Mouse (Mus musculus) forebrain, embryonic 13.5 days (tissue): ENCODE measurements around the gene Rit1. TPM values are rescaled to one million over a fixed set of nuclear protein-coding genes. Genes with fewer than 3 reads are reported as not detected.

Experiments
- ATAC-seq: fragments of 200-750 bp; cut with Nextera tagmentation; 2 replicates; pipeline ENCODE4 v1.8.0; 2017
- H3K27ac ChIP-seq: fragments of 300-500 bp; sonication (generic); 2 replicates; pipeline ENCODE4 v1.5.1; 2015; ENCODE audit warnings: inconsistent platforms, mild to moderate bottlenecking, moderate library complexity
- H3K27me3 ChIP-seq: fragments of 300-500 bp; sonication (generic); 2 replicates; pipeline ENCODE4 v1.6.1; 2015; ENCODE audit warnings: mild to moderate bottlenecking, inconsistent platforms
- H3K36me3 ChIP-seq: fragments of 300-500 bp; sonication (generic); 2 replicates; pipeline ENCODE4 v1.6.1; 2015; ENCODE audit warnings: mild to moderate bottlenecking, inconsistent platforms; ENCODE audit not compliant: poor library complexity, severe bottlenecking
- H3K4me1 ChIP-seq: fragments of 300-500 bp; sonication (generic); 2 replicates; pipeline ENCODE4 v1.6.1; 2015; ENCODE audit warnings: inconsistent platforms
- H3K4me2 ChIP-seq: fragments of 300-500 bp; sonication (generic); 2 replicates; pipeline ENCODE4 v1.6.1; 2015; ENCODE audit warnings: inconsistent platforms, mild to moderate bottlenecking, moderate library complexity
- H3K4me3 ChIP-seq: fragments of 300-500 bp; sonication (generic); 2 replicates; pipeline ENCODE4 v1.5.1; 2015; ENCODE audit warnings: mild to moderate bottlenecking, inconsistent platforms
- H3K9ac ChIP-seq: fragments of 300-500 bp; sonication (generic); 2 replicates; pipeline ENCODE4 v1.6.1; 2015; ENCODE audit warnings: mild to moderate bottlenecking, inconsistent platforms
- H3K9me3 ChIP-seq: fragments of 300-500 bp; sonication (generic); replicated peaks from 2 replicates; pipeline ENCODE4 v1.6.1; 2016; ENCODE audit warnings: inconsistent platforms
- WGBS: fragments of 180-500 bp; shearing (Covaris S2); methylation state at CpG from one replicate; pipeline ENCODE4 v1.1.7; 2015; 5-methylcytosine and 5-hydroxymethylcytosine counted together
- polyA plus RNA-seq: library from polyadenylated mRNA; unstranded; fragments of >200 nt; fragmentation: Nextera tagmentation; extraction: Ambion mirVana; gene quantifications from 2 replicates; pipeline ENCODE4 v1.2.1, GENCODE M21; 2015

The Rit1 gene
- polyA plus RNA-seq = 49.5 and 52.6 TPM in 2 replicates

DNA sequence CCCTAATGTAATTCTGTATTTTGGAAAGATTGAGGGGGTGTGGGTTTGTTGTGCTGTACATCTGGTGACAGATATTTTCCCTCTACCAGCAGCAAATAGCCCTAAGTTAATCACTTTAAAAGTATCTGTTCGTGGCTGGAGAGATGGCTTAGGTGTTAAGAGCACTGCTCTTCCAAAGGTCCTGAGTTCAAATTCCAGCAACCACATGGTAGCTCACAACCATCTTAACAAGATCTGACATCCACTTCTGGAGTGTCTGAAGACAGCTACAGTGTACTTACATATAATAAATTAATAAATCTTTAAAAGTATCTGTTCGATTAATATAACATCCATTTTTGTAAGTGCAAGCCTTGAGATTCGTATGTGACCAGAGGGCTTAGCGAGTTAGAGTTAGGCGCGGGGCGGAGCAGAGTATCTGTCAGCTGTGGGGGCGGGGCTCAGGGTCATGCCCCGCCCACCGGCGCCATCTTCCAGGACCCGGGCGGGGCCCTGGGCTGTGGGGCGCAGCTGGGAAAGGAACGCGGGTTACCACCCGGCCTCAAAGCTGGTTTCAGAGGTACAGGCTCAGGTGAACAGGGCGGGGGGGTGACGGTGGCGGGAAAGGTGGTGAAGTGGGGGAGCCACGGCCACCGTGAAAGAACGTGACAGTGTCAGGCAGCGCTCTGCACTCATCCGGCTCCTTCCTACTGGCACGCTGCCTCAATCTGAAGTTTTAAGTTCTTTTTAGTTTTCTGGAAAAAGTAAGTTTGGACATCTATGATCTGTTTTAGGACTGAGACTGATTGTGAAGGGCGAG, at the start of gene Rit1:
TSS of gene Rit1 (plus strand) at position 440 of the 799 bp plus-strand sequence.
- H3K4me3 ChIP-seq = peak within 1 kb of the TSS; percentile 70
- peak within 1 kb of the TSS; percentile 92 for H3K4me2 ChIP-seq
- H3K36me3 ChIP-seq = peaks cover 55% of the 10 kb centered on the region
- H3K9ac ChIP-seq = peak within 1 kb of the TSS; percentile 76
- peaks cover 21% of the 10 kb centered on the region for H3K4me1 ChIP-seq
- H3K27ac ChIP-seq = peak within 1 kb of the TSS; percentile 57; the same call in 1 of the 2 replicates
- H3K27me3 ChIP-seq = no peaks in the 10 kb centered on the region
- 3% methylated on average over 27 of the region's 27 CpGs for WGBS
- no peaks in the 10 kb centered on the region for H3K9me3 ChIP-seq
- peak; percentile 95 for ATAC-seq

DNA sequence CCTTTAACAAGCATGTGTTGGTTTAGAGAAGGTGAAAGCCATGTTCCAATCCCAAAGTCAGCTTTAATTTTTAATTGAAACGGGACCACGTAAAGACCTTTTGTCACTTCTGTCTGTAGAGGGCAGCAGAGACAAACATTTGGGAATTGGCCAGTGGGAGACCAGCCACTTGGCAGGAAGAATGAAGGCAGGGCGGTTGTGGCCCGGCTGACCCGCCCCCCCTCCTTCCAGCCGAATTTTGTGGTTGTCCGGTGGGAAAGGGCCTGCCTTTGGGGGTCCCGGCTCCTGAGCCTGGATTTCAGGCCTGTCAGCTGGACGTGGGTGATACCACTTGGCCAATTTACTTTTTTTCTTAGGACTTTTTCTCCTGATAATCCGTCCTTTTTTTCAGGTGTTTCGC, 39.2 kb upstream of the Rit1 start:
- no peaks in the 10 kb centered on the region for H3K36me3 ChIP-seq
- H3K27me3 ChIP-seq = no peaks in the 10 kb centered on the region
- H3K27ac ChIP-seq = no peak overlapping the region
- H3K4me1 ChIP-seq = peaks cover 5% of the 10 kb centered on the region
- no peaks in the 10 kb centered on the region for H3K9me3 ChIP-seq
- peak; percentile 53; the same call in 1 of the 2 replicates for ATAC-seq
- H3K9ac ChIP-seq = peak overlapping the region; percentile 56
- H3K4me3 ChIP-seq = peak overlapping the region; percentile 26
- peak overlapping the region; percentile 57 for H3K4me2 ChIP-seq
- 12% methylated on average over 11 of the region's 11 CpGs for WGBS

GRCm38 (mm10) chr3:88683814-88684213, 32.8 kb upstream of the Rit1 start:
- 92% methylated on average over 2 of the region's 2 CpGs for WGBS
- H3K27ac ChIP-seq = no peak overlapping the region
- H3K9ac ChIP-seq = no peak overlapping the region
- no peak for ATAC-seq
- H3K4me2 ChIP-seq = no peak overlapping the region
- peaks cover 12% of the 10 kb centered on the region for H3K36me3 ChIP-seq
- H3K4me1 ChIP-seq = peaks cover 23% of the 10 kb centered on the region
- H3K9me3 ChIP-seq = no peaks in the 10 kb centered on the region
- H3K27me3 ChIP-seq = no peaks in the 10 kb centered on the region
- H3K4me3 ChIP-seq = no peak overlapping the region

- H3K9ac ChIP-seq = no peak overlapping the region
- peak overlapping the region; percentile 92 for H3K4me2 ChIP-seq
- no peaks in the 10 kb centered on the region for H3K27me3 ChIP-seq
- ATAC-seq = no peak
- WGBS = 64% methylated on average over 8 of the region's 8 CpGs
- H3K27ac ChIP-seq = no peak overlapping the region
- H3K9me3 ChIP-seq = no peaks in the 10 kb centered on the region
- H3K4me3 ChIP-seq = peak overlapping the region; percentile 96
- peaks cover 24% of the 10 kb centered on the region for H3K4me1 ChIP-seq
- H3K36me3 ChIP-seq = peaks cover 18% of the 10 kb centered on the region
These were observed 32.2 kb upstream of the Rit1 start for GRCm38 (mm10) chr3:88684236-88684979.

DNA sequence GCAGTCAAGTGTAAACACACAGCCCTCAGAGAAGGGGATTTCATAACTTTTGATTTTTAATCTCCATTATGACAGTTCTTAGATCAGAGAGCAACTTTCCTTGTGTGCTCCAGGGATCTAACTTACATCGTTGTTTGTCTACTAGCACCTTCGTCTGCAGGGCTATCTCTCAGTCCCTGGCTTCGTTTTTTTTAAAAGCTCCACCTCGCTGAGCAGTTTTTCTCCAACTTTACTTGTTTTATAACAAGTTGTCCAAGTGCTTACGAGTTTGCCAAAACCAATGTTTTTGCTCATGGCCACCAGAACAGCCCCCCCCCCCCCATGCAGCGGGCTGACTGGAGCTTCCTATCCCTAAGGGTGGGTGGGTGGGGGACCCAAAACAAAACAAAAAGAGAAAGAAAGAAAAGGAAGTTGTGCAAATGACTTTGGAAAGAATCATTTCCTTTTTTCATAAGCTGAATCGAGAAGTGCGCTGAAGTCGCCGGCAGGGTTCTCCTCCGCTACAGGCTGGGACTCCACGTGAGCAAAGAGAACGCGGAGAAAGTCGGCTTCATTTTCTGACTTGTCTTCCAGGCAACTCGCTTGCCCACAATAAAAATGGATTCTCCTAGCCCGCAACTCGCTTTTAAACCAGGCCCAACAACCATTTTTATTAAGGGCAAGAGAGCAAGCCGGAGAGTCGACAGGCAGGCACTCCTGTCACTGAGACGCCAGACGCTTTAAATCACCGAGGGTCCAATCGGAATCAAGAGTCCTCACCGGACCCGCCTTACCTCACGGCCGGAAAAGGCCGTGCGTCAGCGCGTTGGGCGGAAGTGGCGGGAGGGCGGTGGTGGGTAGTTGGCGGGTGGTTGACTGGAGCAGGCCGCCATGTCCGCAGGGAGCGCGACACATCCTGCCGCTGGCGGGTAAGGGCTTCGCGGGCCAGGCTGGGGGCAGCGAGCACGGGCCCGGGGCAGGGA, 31.4 kb upstream of the Rit1 start, which contains the start of gene Khdc4:
TSS of gene Khdc4 (plus strand) at position 824 of the 962 bp plus-strand sequence.
- Histone ChIP-seq H3K4me3 (peak within 1 kb of the TSS; percentile 96), H3K27ac (peak within 1 kb of the TSS; percentile 97), H3K4me2 (peak within 1 kb of the TSS; percentile 92), H3K36me3 (peaks cover 26% of the 10 kb centered on the region), H3K9ac (peak within 1 kb of the TSS; percentile 98), H3K4me1 (peaks cover 24% of the 10 kb centered on the region), H3K9me3 (no peaks in the 10 kb centered on the region), H3K27me3 (no peaks in the 10 kb centered on the region)
- peak; percentile 99 for ATAC-seq
- WGBS = under 1% methylated on average over 47 of the region's 47 CpGs

DNA sequence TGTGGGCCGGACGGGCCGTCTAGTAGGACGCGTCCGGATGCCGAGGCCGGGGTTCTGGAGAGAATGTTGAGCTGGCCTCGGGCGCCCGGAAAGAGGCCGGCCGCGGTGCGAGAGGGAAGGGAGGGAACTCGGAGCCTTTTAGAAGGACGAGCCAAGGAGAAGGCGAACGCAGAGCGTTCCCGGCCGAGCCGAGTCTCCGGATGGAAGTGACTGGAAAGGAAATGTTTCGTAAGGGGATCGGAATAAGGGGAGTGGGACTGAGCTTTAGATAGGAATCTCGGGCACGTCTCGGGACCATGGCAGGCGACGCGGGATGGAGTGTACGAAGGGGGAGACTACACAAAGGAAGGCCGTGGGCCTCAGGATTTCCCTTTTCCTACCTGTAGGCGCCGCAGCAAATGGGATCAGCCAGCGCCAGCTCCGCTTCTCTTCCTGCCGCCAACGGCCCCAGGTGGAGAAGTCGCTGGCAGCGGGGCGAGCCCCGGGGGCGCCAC, 30.6 kb upstream of the Rit1 start:
- peak overlapping the region; percentile 98 for H3K9ac ChIP-seq

DNA sequence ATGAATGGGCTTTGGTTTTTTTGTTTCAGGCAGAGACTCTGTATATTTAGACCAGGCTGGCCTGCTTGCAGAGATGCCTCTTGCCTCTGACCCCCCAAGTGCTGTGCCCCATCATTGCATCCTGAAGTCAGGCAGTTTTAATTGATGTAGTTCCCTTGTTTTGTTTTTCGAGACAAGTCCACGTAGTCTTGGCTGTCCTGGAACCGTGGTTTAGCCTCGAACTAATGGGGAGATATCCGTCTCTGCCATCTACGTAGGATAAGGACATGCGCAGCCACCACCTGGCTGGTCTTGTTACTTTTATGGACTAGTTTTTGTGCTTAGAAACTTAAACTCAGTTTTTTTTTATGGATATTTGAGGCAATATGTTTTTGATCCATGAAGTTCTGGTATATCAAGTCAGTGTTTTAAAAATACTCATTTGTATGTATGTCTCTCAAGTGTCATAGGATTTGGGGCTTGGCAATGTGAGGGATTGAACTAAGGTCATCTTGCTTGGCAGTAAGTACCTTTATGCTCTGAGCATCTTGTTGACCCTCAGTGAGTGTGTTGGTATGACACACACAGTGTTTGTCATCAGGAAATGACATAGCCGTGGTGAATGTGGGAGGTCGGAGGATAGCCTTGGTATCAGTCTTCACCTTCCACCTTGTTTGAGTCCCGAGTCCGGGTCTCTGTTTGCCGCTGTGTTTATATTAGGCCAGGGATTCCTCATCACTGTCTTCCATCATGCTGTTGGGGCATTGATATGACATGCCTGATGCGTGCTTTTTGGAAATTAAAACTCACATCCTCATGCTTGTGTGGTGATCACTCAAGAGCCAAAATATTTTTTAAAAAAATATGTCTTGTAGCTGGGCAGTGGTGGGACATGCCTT, 29.7 kb upstream of the Rit1 start:
- Histone ChIP-seq H3K27ac (0 out of 2 replicates have a peak overlapping the region, but pooled peaks have one; percentile 97), H3K9me3 (no peaks in the 10 kb centered on the region), H3K4me2 (peak overlapping the region; percentile 92), H3K9ac (peak overlapping the region; percentile 98), H3K4me1 (peaks cover 24% of the 10 kb centered on the region), H3K27me3 (no peaks in the 10 kb centered on the region), H3K36me3 (peaks cover 43% of the 10 kb centered on the region), H3K4me3 (peak overlapping the region; percentile 96)
- WGBS = 62% methylated on average over 13 of the region's 13 CpGs
- ATAC-seq = no peak

More for the DNA sequence above, 30.6 kb upstream of the Rit1 start:
- peak overlapping the region; percentile 92 for H3K4me2 ChIP-seq
- ATAC-seq = peak; percentile 75
- peaks cover 24% of the 10 kb centered on the region for H3K4me1 ChIP-seq
- peak overlapping the region; percentile 96 for H3K4me3 ChIP-seq
- H3K27ac ChIP-seq = peak overlapping the region; percentile 97
- no peaks in the 10 kb centered on the region for H3K27me3 ChIP-seq
- H3K9me3 ChIP-seq = no peaks in the 10 kb centered on the region
- under 1% methylated on average over 45 of the region's 45 CpGs for WGBS
- H3K36me3 ChIP-seq = peaks cover 34% of the 10 kb centered on the region

GRCm38 (mm10) chr3:88689079-88689478, 27.6 kb upstream of the Rit1 start:
- peaks cover 63% of the 10 kb centered on the region for H3K36me3 ChIP-seq
- 97% methylated on average over 5 of the region's 5 CpGs for WGBS

DNA sequence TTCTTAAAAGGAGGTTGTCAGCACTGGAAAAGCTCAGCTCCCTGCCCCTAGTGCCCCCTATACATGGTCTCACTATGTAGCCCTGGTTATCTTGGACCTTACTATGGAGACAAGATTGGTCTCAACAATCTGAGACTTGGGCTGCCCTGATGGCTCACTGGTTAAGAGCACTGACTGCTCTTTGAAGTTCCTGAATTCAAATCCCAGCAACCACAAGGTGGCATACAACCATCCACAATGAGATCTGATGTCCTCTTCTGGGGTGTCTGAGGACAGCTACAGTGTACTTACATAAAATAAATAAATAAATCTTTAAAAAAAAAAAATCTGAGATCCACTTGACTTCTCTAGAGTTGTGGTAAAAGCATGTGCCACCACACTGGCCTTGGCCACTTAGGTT, 21.1 kb upstream of the Rit1 start:
- no peak for ATAC-seq
- no peaks in the 10 kb centered on the region for H3K9me3 ChIP-seq

More at GRCm38 (mm10) chr3:88689079-88689478, 27.6 kb upstream of the Rit1 start:
- Histone ChIP-seq H3K9me3 (no peaks in the 10 kb centered on the region), H3K27ac (no peak overlapping the region), H3K4me2 (no peak overlapping the region), H3K27me3 (no peaks in the 10 kb centered on the region), H3K9ac (no peak overlapping the region), H3K4me1 (peaks cover 24% of the 10 kb centered on the region), H3K4me3 (no peak overlapping the region)
- ATAC-seq = no peak

GRCm38 (mm10) chr3:88698051-88698450, 18.6 kb upstream of the Rit1 start:
- Histone ChIP-seq H3K4me3 (no peak overlapping the region), H3K4me1 (no peaks in the 10 kb centered on the region), H3K27ac (no peak overlapping the region), H3K9ac (no peak overlapping the region), H3K36me3 (peaks cover 94% of the 10 kb centered on the region), H3K27me3 (no peaks in the 10 kb centered on the region), H3K4me2 (no peak overlapping the region), H3K9me3 (no peaks in the 10 kb centered on the region)
- ATAC-seq = no peak
- 92% methylated on average over 1 of the region's 1 CpGs for WGBS

More for the DNA sequence above, 21.1 kb upstream of the Rit1 start:
- no peak overlapping the region for H3K9ac ChIP-seq
- no peaks in the 10 kb centered on the region for H3K27me3 ChIP-seq
- H3K4me3 ChIP-seq = no peak overlapping the region
- no peaks in the 10 kb centered on the region for H3K4me1 ChIP-seq
- H3K4me2 ChIP-seq = no peak overlapping the region
- no peak overlapping the region for H3K27ac ChIP-seq
- peaks cover 98% of the 10 kb centered on the region for H3K36me3 ChIP-seq
